39 mouse cellular contexts compared by ENCODE assay signal in genomic region chr5:24542643-24543042, GRCm38 (mm10). TPM values are rescaled to one million over a fixed set of nuclear protein-coding genes. Genes with fewer than 3 reads are reported as not detected.
DNase-seq lines count a peak whose midpoint lies in the region; ATAC-seq and TF ChIP-seq lines count a peak whose summit lies in the region.
"Had no signal": no experiment of that assay in that cellular context is flagged by ENCODE, and none has a peak within 500 bp of the region (broad histone marks: within the 10 kb centered on the region; RNA-seq: fewer than 3 reads in every experiment).

No protein-coding gene starts in this region.

- H3K4me3 ChIP-seq in ES-E14 (ENCODE audit: insufficient read depth in 1 of 2, low read depth in 1 of 2, low read length in 2 of 2, poor library complexity in 1 of 2, severe bottlenecking in 1 of 2): no peak overlapping the region
- H3K4me3 ChIP-seq in forebrain, embryonic 11.5 days (ENCODE audit: low read depth, low read length): no peak overlapping the region
- H3K4me3 ChIP-seq: erythroblast, embryonic 14.5 days; forebrain, embryonic 12.5 days; heart, embryonic 12.5 days; kidney, embryonic 15.5 days; layer of hippocampus, adult 2 months; limb, embryonic 13.5 days; liver, embryonic 13.5 days; midbrain, embryonic 13.5 days; neural tube, embryonic 13.5 days had no signal

- no peak overlapping the region for H3K4me2 ChIP-seq in forebrain, embryonic 11.5 days (ENCODE audit: low read depth, low read length, severe bottlenecking)
- H3K4me2 ChIP-seq: forebrain, embryonic 12.5 days; heart, embryonic 12.5 days; hindbrain, embryonic 14.5 days; kidney, embryonic 15.5 days; limb, embryonic 13.5 days; liver, embryonic 13.5 days; midbrain, embryonic 13.5 days; neural tube, embryonic 13.5 days had no signal

- no peaks in the 10 kb centered on the region for H3K36me3 ChIP-seq in ES-E14 (ENCODE audit: control insufficient read depth, insufficient read depth, low read length, poor library complexity, severe bottlenecking)
- no peaks in the 10 kb centered on the region for H3K36me3 ChIP-seq in forebrain, embryonic 11.5 days (ENCODE audit: control insufficient read depth, insufficient read depth, low read length)
- H3K36me3 ChIP-seq: forebrain, embryonic 12.5 days; heart, embryonic 12.5 days; kidney, embryonic 15.5 days; limb, embryonic 13.5 days; liver, embryonic 13.5 days; midbrain, embryonic 13.5 days; neural tube, embryonic 13.5 days had no signal

- H3K9ac ChIP-seq in ES-E14 (ENCODE audit: insufficient read depth, low read depth, low read length, poor library complexity, severe bottlenecking): no peak overlapping the region
- H3K9ac ChIP-seq in forebrain, embryonic 11.5 days (ENCODE audit: low read length): no peak overlapping the region
- H3K9ac ChIP-seq: forebrain, embryonic 12.5 days; forebrain, postnatal 0 days; heart, embryonic 12.5 days; hindbrain, embryonic 14.5 days; kidney, embryonic 15.5 days; limb, embryonic 13.5 days; liver, embryonic 13.5 days; midbrain, embryonic 13.5 days; neural tube, embryonic 13.5 days had no signal

- peak; percentile 53 for ATAC-seq in megakaryocyte progenitor cell, adult 5-6 weeks (replicated peaks; ENCODE audit: poor library complexity)
- ATAC-seq in forebrain, embryonic 11.5 days (replicated peaks; ENCODE audit: low FRiP score): no peak
- ATAC-seq: forebrain, postnatal 0 days; inflammation-experienced regulatory T-cells, adult 6 months; lung, postnatal 0 days; midbrain, embryonic 13.5 days had no signal

- WGBS in forebrain, embryonic 11.5 days: 83% methylated on average over 7 of the region's 7 CpGs

- H3K27me3 ChIP-seq in forebrain, embryonic 11.5 days (ENCODE audit: control insufficient read depth, insufficient read depth, low read length): no peaks in the 10 kb centered on the region
- H3K27me3 ChIP-seq: neural tube, embryonic 13.5 days had no signal

- no peaks in the 10 kb centered on the region for H3K9me3 ChIP-seq in ES-E14 (ENCODE audit: control insufficient read depth, insufficient read depth, low read depth, low read length)
- no peaks in the 10 kb centered on the region for H3K9me3 ChIP-seq in forebrain, embryonic 11.5 days (ENCODE audit: control insufficient read depth, low read length)
- H3K9me3 ChIP-seq: forebrain, embryonic 12.5 days; heart, embryonic 12.5 days; kidney, embryonic 15.5 days; limb, embryonic 13.5 days; liver, embryonic 13.5 days; midbrain, embryonic 13.5 days; neural tube, embryonic 13.5 days had no signal

- in situ Hi-C loops in ES-E14 (cut with MboI; ENCODE audit: low sequenced_read_pairs in 2 of 2, unreplicated experiment in 2 of 2): no loop called here

- peaks cover 2 to 12% of the 10 kb centered on the region in 2 experiments; a peak in 2 of 4 replicates for H3K4me1 ChIP-seq in ES-E14 (ENCODE audit: control insufficient read depth in 2 of 2, insufficient read depth in 2 of 2, low read length in 2 of 2, poor library complexity in 1 of 2)
- H3K4me1 ChIP-seq in forebrain, embryonic 11.5 days (replicated peaks; ENCODE audit: control insufficient read depth, insufficient read depth, low read length): no peaks in the 10 kb centered on the region
- H3K4me1 ChIP-seq: midbrain, embryonic 13.5 days had no signal

- peak; percentile 43 for DNase-seq in retina, postnatal 1 day
- no peak for DNase-seq in retina, embryonic 14.5 days (ENCODE audit: low spot score)
- DNase-seq in ES-E14 (ENCODE audit: low read depth, low spot score) (peak; percentile 56), ZHBTc4 (ENCODE audit: low read depth, low spot score) (peak; percentile 77)
- no peak for DNase-seq in cerebellum, adult 11 months
- DNase-seq in T-cell, adult 2 months (ENCODE audit: low spot score): no peak
- no peak for DNase-seq in forebrain, embryonic 11.5 days (ENCODE audit: low spot score)
- DNase-seq: adrenal gland, adult 2 months; adrenal gland, postnatal 36 days; cerebellum, adult 9-10 months; cerebellum, postnatal 36 days; forebrain, postnatal 0 days; gastrocnemius, postnatal 14 days; heart, adult 11 months; kidney, adult 18-20 months; kidney, postnatal 25 days; liver, embryonic 13.5 days; lung, adult 18-20 months; lung, postnatal 4 days; right cerebral cortex, postnatal 14 days had no signal

- no peak overlapping the region for H3K27ac ChIP-seq in ES-E14 (ENCODE audit: insufficient read depth, low read depth, low read length, poor library complexity, severe bottlenecking)
- H3K27ac ChIP-seq in forebrain, embryonic 11.5 days (ENCODE audit: low read depth, low read length): no peak overlapping the region
- H3K27ac ChIP-seq: forebrain, embryonic 12.5 days; hindbrain, embryonic 14.5 days; kidney, embryonic 15.5 days; layer of hippocampus, adult 2 months; limb, embryonic 13.5 days; liver, embryonic 13.5 days; midbrain, embryonic 13.5 days; neural tube, embryonic 13.5 days had no signal

TF ChIP-seq in ES-E14, 5 proteins besides CTCF, POLR2A, EP300 and RAD21:
- no peak for TF ChIP-seq HCFC1 (IDR thresholded peaks at IDR 0.05; ENCODE audit: borderline replicate concordance, insufficient read depth, low read length)
- TF ChIP-seq ZNF384 (IDR thresholded peaks at IDR 0.05; ENCODE audit: low read depth, low read length): no peak

RNA-seq across cellular contexts. Expression of gene Asb10, which starts 1.9 kb away (rescaled TPM):
- 0.18 and 0.53 TPM in 2 replicates for total RNA-seq in ES-E14 (2012; rRNA removed)
- total RNA-seq in megakaryocyte progenitor cell, adult 5-6 weeks (2015): not detected in 2 replicates
- not detected in 2 replicates for total RNA-seq in megakaryocyte progenitor cell, adult 5-6 weeks (2017)
- polyA plus RNA-seq in forebrain, embryonic 11.5 days (2014; fragmentation: Nextera tagmentation; extraction: Ambion mirVana): 0.11 TPM in 1 of 2 replicates, not detected in the other
- total RNA-seq: adrenal gland, adult 2 months; hematopoietic stem cell, adult 5-6 weeks; megakaryocyte-erythroid progenitor cell, adult 5-6 weeks had no signal
- polyA plus RNA-seq: erythroblast, embryonic 14.5 days; inflammation-experienced regulatory T-cells, adult 6 months had no signal

RNA-seq across cellular contexts. Expression of gene 4931409K22Rik, which starts 14.0 kb away (rescaled TPM):
- total RNA-seq in ES-E14 (2012; rRNA removed): 0.13 and 0.21 TPM in 2 replicates
- total RNA-seq in megakaryocyte progenitor cell, adult 5-6 weeks (2015): not detected in 2 replicates
- total RNA-seq in megakaryocyte progenitor cell, adult 5-6 weeks (2017): not detected in 2 replicates
- 0.20 TPM in 1 of 2 replicates, not detected in the other for polyA plus RNA-seq in forebrain, embryonic 11.5 days (2014; fragmentation: Nextera tagmentation; extraction: Ambion mirVana)
- total RNA-seq: adrenal gland, adult 2 months; adrenal gland, postnatal 36 days; forebrain, postnatal 0 days; gastrocnemius, postnatal 14 days; hematopoietic stem cell, adult 5-6 weeks; layer of hippocampus, adult 2 months; layer of hippocampus, postnatal 25 days; megakaryocyte-erythroid progenitor cell, adult 5-6 weeks had no signal
- polyA plus RNA-seq: adrenal gland, adult 2 months; embryonic facial prominence, embryonic 14.5 days; erythroblast, embryonic 14.5 days; heart, embryonic 12.5 days; heart, postnatal 0 days; inflammation-experienced regulatory T-cells, adult 6 months; liver, embryonic 13.5 days; lung, postnatal 0 days; small intestine, adult 2 months had no signal

RNA-seq across cellular contexts. Expression of gene Gbx1, which starts 15.6 kb away (rescaled TPM):
- 0.40 and 0.69 TPM in 2 replicates for total RNA-seq in ES-E14 (2012; rRNA removed)
- not detected in 2 replicates for total RNA-seq in megakaryocyte progenitor cell, adult 5-6 weeks (2015)
- not detected in 2 replicates for total RNA-seq in megakaryocyte progenitor cell, adult 5-6 weeks (2017)
- 0.64 and 0.79 TPM in 2 replicates for polyA plus RNA-seq in forebrain, embryonic 11.5 days (2014; fragmentation: Nextera tagmentation; extraction: Ambion mirVana)
- total RNA-seq: adrenal gland, adult 2 months; adrenal gland, postnatal 36 days; gastrocnemius, postnatal 14 days; hematopoietic stem cell, adult 5-6 weeks; megakaryocyte-erythroid progenitor cell, adult 5-6 weeks had no signal
- polyA plus RNA-seq: adrenal gland, adult 2 months; erythroblast, embryonic 14.5 days; heart, embryonic 12.5 days; heart, postnatal 0 days; limb, embryonic 13.5 days; small intestine, adult 2 months; stomach, embryonic 14.5 days had no signal

RNA-seq across cellular contexts. Expression of gene Abcf2, which starts 34.6 kb away (rescaled TPM):
- 139 and 171 TPM in 2 replicates for total RNA-seq in ES-E14 (2012; rRNA removed)
- total RNA-seq in megakaryocyte progenitor cell, adult 5-6 weeks (2015): 45.4 and 46.0 TPM in 2 replicates
- 113 and 115 TPM in 2 replicates for total RNA-seq in megakaryocyte progenitor cell, adult 5-6 weeks (2017)
- polyA plus RNA-seq in forebrain, embryonic 11.5 days (2014; fragmentation: Nextera tagmentation; extraction: Ambion mirVana): 153 and 165 TPM in 2 replicates

RNA-seq across cellular contexts. Expression of gene Chpf2, which starts 43.9 kb away (rescaled TPM):
- total RNA-seq in ES-E14 (2012; rRNA removed): 23.0 and 23.7 TPM in 2 replicates
- 4.7 and 5.9 TPM in 2 replicates for total RNA-seq in megakaryocyte progenitor cell, adult 5-6 weeks (2015)
- 12.4 and 35.1 TPM in 2 replicates for total RNA-seq in megakaryocyte progenitor cell, adult 5-6 weeks (2017)
- polyA plus RNA-seq in forebrain, embryonic 11.5 days (2014; fragmentation: Nextera tagmentation; extraction: Ambion mirVana): 11.4 and 11.5 TPM in 2 replicates

Comparison
In these comparisons a context has a peak if more than half of its experiments do, and no peak if none do; other contexts are left out.
1. DNase-seq: peak in retina, postnatal 1 day (single experiment), ES-E14 (single experiment) and ZHBTc4 (single experiment); none in retina, embryonic 14.5 days (single experiment), cerebellum, adult 11 months (single experiment), T-cell, adult 2 months (single experiment) and forebrain, embryonic 11.5 days (single experiment).